Mouse (Mus musculus): ENCODE measurements at regions not wholly inside any gene's neighbourhood (a gene's known extent, or its start where the extent isn't known, plus 50 kb on each side); places are given as distances from the start of the nearest gene placed in this dataset.

GRCm38 (mm10) chr4:124317042-124317441 lies 293.6 kb downstream of the 3100002H09Rik start:
- TF ChIP-seq CTCF (IDR thresholded peaks at IDR 0.05; ENCODE audit: extremely low read depth, insufficient read depth, insufficient read length, insufficient replicate concordance): no peak
- no peak for TF ChIP-seq POLR2A (IDR thresholded peaks at IDR 0.05; ENCODE audit: low read depth, low read length)

Data from spleen, adult 2 months (tissue).